Mouse (Mus musculus): ENCODE measurements around the gene Pde4c. TPM values are rescaled to one million over a fixed set of nuclear protein-coding genes. Genes with fewer than 3 reads are reported as not detected.

Gene Pde4c
- polyA plus RNA-seq, 1 experiment: 1.1 TPM

- Histone ChIP-seq H3K36me3 (ENCODE audit: control insufficient read depth, insufficient read depth, low read length) (no peaks in the 10 kb centered on the region), H3K27me3 (ENCODE audit: control insufficient read depth, insufficient read depth, low read length) (no peaks in the 10 kb centered on the region), H3K4me1 (ENCODE audit: control insufficient read depth, insufficient read depth, low read length) (peaks cover 26% of the 10 kb centered on the region), H3K27ac (ENCODE audit: control insufficient read depth, insufficient read depth, low read depth, low read length) (peak overlapping the region; percentile 59; the same call in 1 of the 2 replicates), H3K4me3 (ENCODE audit: control insufficient read depth, low read depth, low read length) (peak overlapping the region; percentile 71)
- TF ChIP-seq CTCF (IDR thresholded peaks at IDR 0.05; ENCODE audit: control insufficient read depth, insufficient read depth, insufficient replicate concordance, low read depth, low read length) (no peak), POLR2A (IDR thresholded peaks at IDR 0.05; ENCODE audit: control insufficient read depth, low read depth, low read length) (no peak)
Measured at GRCm38 (mm10) chr8:70691230-70691629, 32.3 kb upstream of the Pde4c start.

DNA sequence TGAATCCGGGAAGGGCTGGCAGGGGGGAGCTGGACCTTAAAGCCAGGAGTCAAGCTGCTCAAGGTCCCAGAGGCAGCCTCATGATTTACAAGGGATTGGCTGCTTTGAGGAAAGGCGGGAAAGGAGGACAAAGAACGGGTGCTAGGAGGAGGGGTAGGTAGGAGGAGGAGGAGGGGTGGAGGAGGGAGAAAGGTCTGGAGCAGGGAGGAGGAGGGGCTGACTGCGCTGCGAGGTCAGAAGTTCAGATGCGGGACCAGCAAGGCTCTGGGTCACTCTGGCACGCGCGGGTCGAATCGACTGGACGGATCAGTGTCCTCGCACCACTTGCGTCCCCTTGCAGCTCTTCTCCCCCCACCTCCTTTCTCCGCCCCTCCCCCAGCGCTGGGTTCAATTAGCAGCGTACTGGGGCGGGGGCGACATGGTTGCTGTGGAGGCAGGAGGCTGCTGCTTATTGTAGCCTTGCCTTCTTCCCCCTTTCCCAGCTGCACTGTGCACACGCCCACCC, 31.7 kb upstream of the Pde4c start:
- peak overlapping the region; percentile 59; the same call in 1 of the 2 replicates for H3K27ac ChIP-seq (ENCODE audit: control insufficient read depth, insufficient read depth, low read depth, low read length)
- TF ChIP-seq CTCF (IDR thresholded peaks at IDR 0.05; ENCODE audit: control insufficient read depth, insufficient read depth, insufficient replicate concordance, low read depth, low read length) (no peak), POLR2A (IDR thresholded peaks at IDR 0.05; ENCODE audit: control insufficient read depth, low read depth, low read length) (no peak)
- H3K36me3 ChIP-seq (ENCODE audit: control insufficient read depth, insufficient read depth, low read length): no peaks in the 10 kb centered on the region
- peak overlapping the region; percentile 71 for H3K4me3 ChIP-seq (ENCODE audit: control insufficient read depth, low read depth, low read length)
- H3K27me3 ChIP-seq (ENCODE audit: control insufficient read depth, insufficient read depth, low read length): no peaks in the 10 kb centered on the region
- H3K4me1 ChIP-seq (ENCODE audit: control insufficient read depth, insufficient read depth, low read length): peaks cover 30% of the 10 kb centered on the region

DNA sequence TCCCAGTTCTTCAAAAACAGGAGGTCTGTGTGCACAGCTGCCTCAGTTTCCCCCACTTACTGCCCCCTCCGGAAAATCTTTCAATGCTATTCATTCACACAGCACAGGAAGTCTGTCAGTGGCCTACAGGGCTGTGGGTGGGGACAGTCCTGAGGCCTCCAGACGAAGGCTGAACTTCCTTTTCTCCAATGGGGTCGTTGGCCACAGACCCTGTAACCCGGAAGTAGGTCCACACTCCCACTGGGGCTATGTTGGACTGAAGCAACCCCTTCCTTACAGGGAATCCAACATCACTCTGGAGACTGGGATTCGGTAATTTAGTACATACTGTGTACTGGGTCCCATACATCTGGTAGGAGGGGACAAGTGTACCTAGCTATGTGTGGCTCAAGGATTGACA, 29.9 kb upstream of the Pde4c start:
- no peak for TF ChIP-seq CTCF (IDR thresholded peaks at IDR 0.05; ENCODE audit: control insufficient read depth, insufficient read depth, insufficient replicate concordance, low read depth, low read length)
- no peak for TF ChIP-seq POLR2A (IDR thresholded peaks at IDR 0.05; ENCODE audit: control insufficient read depth, low read depth, low read length)
- H3K27ac ChIP-seq (ENCODE audit: control insufficient read depth, insufficient read depth, low read depth, low read length): no peak overlapping the region
- H3K4me3 ChIP-seq (ENCODE audit: control insufficient read depth, low read depth, low read length): no peak overlapping the region
- H3K4me1 ChIP-seq (ENCODE audit: control insufficient read depth, insufficient read depth, low read length): peaks cover 39% of the 10 kb centered on the region
- H3K36me3 ChIP-seq (ENCODE audit: control insufficient read depth, insufficient read depth, low read length): no peaks in the 10 kb centered on the region
- no peaks in the 10 kb centered on the region for H3K27me3 ChIP-seq (ENCODE audit: control insufficient read depth, insufficient read depth, low read length)

DNA sequence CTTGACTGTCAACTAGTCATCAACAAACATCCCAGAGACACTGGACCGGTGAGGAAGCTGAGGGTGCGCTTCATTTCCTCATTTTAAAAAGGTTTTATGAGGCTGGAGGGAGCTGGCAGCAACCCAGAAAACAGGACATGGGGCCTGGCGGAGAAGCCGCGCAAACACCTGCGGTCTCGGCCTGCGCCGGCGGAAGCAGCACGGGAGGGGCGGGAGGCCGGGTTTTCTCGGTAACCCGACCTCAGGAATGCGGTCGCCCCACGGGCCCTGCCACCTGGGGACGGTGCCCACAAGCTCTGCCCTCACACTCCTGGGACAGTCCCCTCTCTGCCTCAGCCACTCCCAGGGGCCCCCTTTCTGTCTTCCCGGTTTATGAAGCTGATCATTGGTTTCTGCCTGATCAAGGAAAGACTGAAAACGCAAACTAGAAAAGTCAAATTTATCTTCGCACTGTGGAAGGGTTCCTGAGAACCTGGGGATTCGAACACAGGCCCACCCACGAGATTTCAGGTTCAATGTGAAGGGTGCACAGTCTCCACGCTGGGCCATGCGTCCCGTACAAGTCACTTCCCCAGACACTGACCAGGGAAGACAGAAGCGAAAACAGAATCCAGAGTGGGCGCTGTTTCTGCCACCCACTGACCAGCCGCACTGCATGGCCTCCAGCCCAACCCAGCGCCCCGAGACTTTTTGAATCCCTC, 28.1 kb upstream of the Pde4c start:
- no peak overlapping the region for H3K4me3 ChIP-seq (ENCODE audit: control insufficient read depth, low read depth, low read length)
- TF ChIP-seq CTCF (IDR thresholded peaks at IDR 0.05; ENCODE audit: control insufficient read depth, insufficient read depth, insufficient replicate concordance, low read depth, low read length) (no peak), POLR2A (IDR thresholded peaks at IDR 0.05; ENCODE audit: control insufficient read depth, low read depth, low read length) (no peak)
- peaks cover 42% of the 10 kb centered on the region for H3K4me1 ChIP-seq (ENCODE audit: control insufficient read depth, insufficient read depth, low read length)

DNA sequence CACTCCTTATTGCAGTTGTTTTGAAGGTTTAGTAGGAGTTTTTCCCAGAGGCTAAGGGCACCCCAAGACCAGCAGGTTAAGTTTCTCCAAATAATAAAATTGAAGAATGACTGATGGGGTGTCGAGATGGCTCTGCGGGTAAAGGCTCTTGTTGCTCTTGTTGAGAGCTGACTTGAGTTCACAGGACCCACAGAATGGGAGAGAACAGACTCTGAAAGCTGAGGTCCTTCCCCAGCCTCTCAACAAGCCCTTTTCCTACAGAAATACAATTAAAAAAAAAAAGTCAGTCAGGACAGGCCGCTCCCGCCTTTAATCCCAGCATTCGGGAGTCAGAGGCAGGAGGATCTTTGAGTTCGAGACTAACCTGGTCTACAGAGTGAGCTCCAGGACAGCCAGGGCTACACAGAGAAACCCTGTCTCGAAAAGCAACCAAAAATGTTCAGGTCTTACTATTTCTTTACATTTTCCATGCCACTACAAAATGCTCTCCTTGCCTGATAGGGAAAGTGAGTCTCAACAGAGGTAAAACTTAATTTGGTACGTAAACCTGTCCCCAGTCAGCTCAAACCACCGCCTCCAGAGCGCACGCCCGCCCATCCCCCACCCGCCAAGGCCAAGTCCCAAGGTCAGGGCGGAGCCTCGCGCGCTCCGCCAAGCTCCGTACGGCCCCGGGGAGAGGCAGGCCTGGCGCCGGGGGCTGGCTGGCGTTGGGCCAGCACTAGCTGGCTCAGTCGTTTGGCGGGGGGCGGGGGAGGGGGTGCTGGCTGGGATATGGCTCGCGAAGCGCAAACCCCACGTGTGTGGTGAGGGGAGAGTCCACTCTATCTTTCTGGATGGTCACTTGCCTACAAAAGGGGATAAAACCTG, 27.3 kb upstream of the Pde4c start:
- Histone ChIP-seq H3K27ac (ENCODE audit: control insufficient read depth, insufficient read depth, low read depth, low read length) (peak overlapping the region; percentile 41), H3K4me1 (ENCODE audit: control insufficient read depth, insufficient read depth, low read length) (peaks cover 43% of the 10 kb centered on the region), H3K4me3 (ENCODE audit: control insufficient read depth, low read depth, low read length) (peak overlapping the region; percentile 81), H3K27me3 (ENCODE audit: control insufficient read depth, insufficient read depth, low read length) (no peaks in the 10 kb centered on the region), H3K36me3 (ENCODE audit: control insufficient read depth, insufficient read depth, low read length) (no peaks in the 10 kb centered on the region)
- no peak for TF ChIP-seq CTCF (IDR thresholded peaks at IDR 0.05; ENCODE audit: control insufficient read depth, insufficient read depth, insufficient replicate concordance, low read depth, low read length)
- peak; percentile 13; the same call in 1 of the 2 replicates for TF ChIP-seq POLR2A (IDR thresholded peaks at IDR 0.05; ENCODE audit: control insufficient read depth, low read depth, low read length)

More for the DNA sequence above, 28.1 kb upstream of the Pde4c start:
- Histone ChIP-seq H3K36me3 (ENCODE audit: control insufficient read depth, insufficient read depth, low read length) (no peaks in the 10 kb centered on the region), H3K27ac (ENCODE audit: control insufficient read depth, insufficient read depth, low read depth, low read length) (peak overlapping the region; percentile 41; the same call in 1 of the 2 replicates), H3K27me3 (ENCODE audit: control insufficient read depth, insufficient read depth, low read length) (no peaks in the 10 kb centered on the region)

DNA sequence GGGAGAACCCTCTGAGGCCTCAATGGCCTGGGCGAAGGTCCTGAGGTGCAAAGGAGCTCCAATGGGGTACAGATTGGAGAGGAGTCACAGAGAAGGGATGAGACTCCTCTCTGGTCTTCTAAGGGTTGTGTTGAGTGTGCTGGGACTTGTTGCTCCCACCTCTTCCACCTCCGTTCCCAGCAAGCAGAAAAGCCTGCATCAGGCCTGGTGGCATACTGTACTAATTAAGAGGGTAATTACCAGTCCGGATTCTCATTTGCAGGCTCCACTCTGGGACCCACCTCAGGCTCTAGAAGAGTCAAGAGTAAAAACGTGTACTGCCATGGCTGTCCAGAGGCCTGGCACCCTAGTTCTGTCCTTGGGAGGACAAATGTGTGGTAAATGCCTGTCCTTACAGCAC, 26.6 kb upstream of the Pde4c start:
- peak overlapping the region; percentile 81 for H3K4me3 ChIP-seq (ENCODE audit: control insufficient read depth, low read depth, low read length)
- H3K27ac ChIP-seq (ENCODE audit: control insufficient read depth, insufficient read depth, low read depth, low read length): peak overlapping the region; percentile 46
- peaks cover 39% of the 10 kb centered on the region for H3K4me1 ChIP-seq (ENCODE audit: control insufficient read depth, insufficient read depth, low read length)
- no peak for TF ChIP-seq POLR2A (IDR thresholded peaks at IDR 0.05; ENCODE audit: control insufficient read depth, low read depth, low read length)
- TF ChIP-seq CTCF (IDR thresholded peaks at IDR 0.05; ENCODE audit: control insufficient read depth, insufficient read depth, insufficient replicate concordance, low read depth, low read length): no peak
- no peaks in the 10 kb centered on the region for H3K36me3 ChIP-seq (ENCODE audit: control insufficient read depth, insufficient read depth, low read length)
- no peaks in the 10 kb centered on the region for H3K27me3 ChIP-seq (ENCODE audit: control insufficient read depth, insufficient read depth, low read length)
